Mouse (Mus musculus) embryonic facial prominence, embryonic 11.5 days (tissue): ENCODE results near the gene Olfr695. TPM values are rescaled to one million over a fixed set of nuclear protein-coding genes. Genes with fewer than 3 reads are reported as not detected.

Source experiments
- polyA plus RNA-seq: library from polyadenylated mRNA; unstranded; fragments of >200 nt; fragmentation: Nextera tagmentation; extraction: Ambion mirVana; gene quantifications from 2 replicates; pipeline ENCODE4 v1.2.1, GENCODE M21; 2014

The Olfr695 gene
- polyA plus RNA-seq, 1 experiment from 2014 or later: not detected

Other genes with a start within 250 kb of the Olfr695 start
- not detected in 2 replicates for gene Olfr693, start 35.8 kb downstream of the Olfr695 start, polyA plus RNA-seq
- not detected in 2 replicates for gene Olfr694, start 24.6 kb downstream of the Olfr695 start, polyA plus RNA-seq
- not detected in 2 replicates for gene Olfr697, start 26.0 kb upstream of the Olfr695 start, polyA plus RNA-seq
- not detected in 2 replicates for gene Olfr698, start 39.0 kb upstream of the Olfr695 start, polyA plus RNA-seq
- gene Olfr699, start 76.8 kb upstream of the Olfr695 start, polyA plus RNA-seq: not detected in 2 replicates
- gene Olfr700, start 92.4 kb upstream of the Olfr695 start, polyA plus RNA-seq: not detected in 2 replicates
- not detected in 2 replicates for gene Olfr701, start 97.7 kb upstream of the Olfr695 start, polyA plus RNA-seq
- not detected in 2 replicates for gene Olfr702, start 117.5 kb upstream of the Olfr695 start, polyA plus RNA-seq
- gene Olfr703, start 127.0 kb upstream of the Olfr695 start, polyA plus RNA-seq: not detected in 2 replicates
- gene Olfr704, start 146.8 kb upstream of the Olfr695 start, polyA plus RNA-seq: not detected in 2 replicates
- gene Olfr705, start 160.5 kb upstream of the Olfr695 start, polyA plus RNA-seq: not detected in 2 replicates
- not detected in 2 replicates for gene Olfr706, start 171.8 kb upstream of the Olfr695 start, polyA plus RNA-seq
- not detected in 2 replicates for gene Olfr707, start 184.8 kb upstream of the Olfr695 start, polyA plus RNA-seq
- gene Olfr1532-ps1, start 191.6 kb upstream of the Olfr695 start, polyA plus RNA-seq: not detected in 2 replicates
- not detected in 2 replicates for gene Olfr709-ps1, start 215.8 kb upstream of the Olfr695 start, polyA plus RNA-seq
- gene Olfr710, start 231.9 kb upstream of the Olfr695 start, polyA plus RNA-seq: not detected in 2 replicates
- not detected in 2 replicates for gene Olfr6, start 247.5 kb upstream of the Olfr695 start, polyA plus RNA-seq